19 mouse cellular contexts compared by ENCODE assay signal in the genomic region with DNA sequence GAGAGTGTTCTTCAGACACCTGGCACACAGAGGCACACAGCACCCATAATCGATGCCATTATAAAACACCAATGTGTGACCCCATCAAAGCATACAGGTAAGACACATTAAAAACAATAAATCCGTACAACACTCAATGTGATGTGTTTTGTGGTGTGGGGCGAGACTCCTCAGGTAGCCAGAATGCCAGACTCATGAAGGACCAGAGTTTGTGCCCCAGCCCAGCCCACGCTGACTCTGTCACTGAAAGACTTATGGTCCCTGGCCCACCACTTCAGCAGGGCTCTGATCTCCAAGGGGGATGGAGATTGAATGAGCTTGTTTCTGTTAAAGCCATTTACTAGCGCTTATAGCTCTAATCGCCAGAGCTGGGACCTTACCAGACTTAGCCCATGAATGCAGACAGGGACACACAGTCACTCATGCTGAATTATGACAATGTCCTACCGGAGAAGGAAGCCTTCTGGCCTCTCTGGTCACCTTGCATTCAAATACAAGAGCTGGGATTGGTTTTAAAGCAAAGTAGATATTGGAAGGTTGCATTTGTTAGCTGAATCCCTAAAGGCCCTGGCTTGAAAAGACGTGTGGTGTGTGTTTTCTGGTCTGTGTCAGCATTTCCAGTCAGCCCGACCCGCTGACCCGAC.
DNase-seq lines count a peak whose midpoint lies in the region; ATAC-seq lines count a peak whose summit lies in the region.
"Had no signal": no experiment of that assay in that cellular context is flagged by ENCODE, and none has a peak within 500 bp of the region (broad histone marks: within the 10 kb centered on the region; RNA-seq: fewer than 3 reads in every experiment).

No protein-coding gene starts in this region.

- H3K27ac ChIP-seq in heart, embryonic 11.5 days (ENCODE audit: low read depth, low read length), result no peak overlapping the region
- H3K27ac ChIP-seq in liver, embryonic 12.5 days, result no peak overlapping the region
- H3K27ac ChIP-seq in embryonic facial prominence, embryonic 13.5 days, result 0 out of 2 replicates have a peak overlapping the region, but pooled peaks have one; percentile 16
- H3K27ac ChIP-seq: hindbrain, postnatal 0 days; layer of hippocampus, adult 2 months had no signal

- 56% methylated on average over 11 of the region's 11 CpGs for WGBS in heart, embryonic 11.5 days (ENCODE audit: insufficient replicate concordance)
- WGBS in liver, embryonic 12.5 days (ENCODE audit: insufficient replicate concordance), result 59% methylated on average over 11 of the region's 11 CpGs
- 57% methylated on average over 11 of the region's 11 CpGs for WGBS in embryonic facial prominence, embryonic 13.5 days

- no peaks in the 10 kb centered on the region for H3K9me3 ChIP-seq in heart, embryonic 11.5 days (replicated peaks; ENCODE audit: control insufficient read depth, low read length)
- no peaks in the 10 kb centered on the region for H3K9me3 ChIP-seq in liver, embryonic 12.5 days (replicated peaks)
- peaks cover under 1% of the 10 kb centered on the region; the same call in 1 of the 2 replicates for H3K9me3 ChIP-seq in embryonic facial prominence, embryonic 13.5 days

- no peak for DNase-seq in heart, postnatal 36 days
- DNase-seq in liver, result no peak
- DNase-seq in 3T3-L1 (ENCODE audit: low read depth, low spot score), result peak; percentile 95
- DNase-seq in spleen, postnatal 10 days (ENCODE audit: low spot score in 2 of 2), result no peak
- no peak for DNase-seq in gastrocnemius, adult 18-20 months (ENCODE audit: low spot score)
- DNase-seq: cerebellum, postnatal 10 days; forebrain, postnatal 0 days; gastrocnemius, postnatal 10 days; heart, adult 18-20 months; heart, postnatal 10 days; kidney, adult 9 months; liver, postnatal 0 days; right cerebral cortex, postnatal 25 days had no signal

- no peaks in the 10 kb centered on the region for H3K36me3 ChIP-seq in heart, embryonic 11.5 days (ENCODE audit: control insufficient read depth, insufficient read depth, low read length)
- no peaks in the 10 kb centered on the region for H3K36me3 ChIP-seq in liver, embryonic 12.5 days
- no peaks in the 10 kb centered on the region for H3K36me3 ChIP-seq in embryonic facial prominence, embryonic 13.5 days

- H3K27me3 ChIP-seq in heart, embryonic 11.5 days (ENCODE audit: control insufficient read depth, insufficient read depth, low read length), result no peaks in the 10 kb centered on the region
- no peaks in the 10 kb centered on the region for H3K27me3 ChIP-seq in liver, embryonic 12.5 days (replicated peaks)
- H3K27me3 ChIP-seq in embryonic facial prominence, embryonic 13.5 days, result no peaks in the 10 kb centered on the region

- H3K4me3 ChIP-seq in heart, embryonic 11.5 days (ENCODE audit: low read depth, low read length), result no peak overlapping the region
- H3K4me3 ChIP-seq in liver, embryonic 12.5 days, result no peak overlapping the region
- no peak overlapping the region for H3K4me3 ChIP-seq in embryonic facial prominence, embryonic 13.5 days
- H3K4me3 ChIP-seq: layer of hippocampus, adult 2 months; megakaryocyte, embryonic 14.5 days had no signal

- no peaks in the 10 kb centered on the region for H3K4me1 ChIP-seq in heart, embryonic 11.5 days (ENCODE audit: control insufficient read depth, insufficient read depth, low read length)
- H3K4me1 ChIP-seq in liver, embryonic 12.5 days, result 0 out of 2 replicates have a peak, but pooled peaks cover 12% of the 10 kb centered on the region
- H3K4me1 ChIP-seq in embryonic facial prominence, embryonic 13.5 days, result peaks cover 20% of the 10 kb centered on the region
- H3K4me1 ChIP-seq: megakaryocyte, embryonic 14.5 days had no signal

- peak overlapping the region; percentile 35; the same call in 1 of the 2 replicates for H3K4me2 ChIP-seq in heart, embryonic 11.5 days
- H3K4me2 ChIP-seq in liver, embryonic 12.5 days, result 0 out of 2 replicates have a peak overlapping the region, but pooled peaks have one; percentile 20
- peak overlapping the region; percentile 2; the same call in 1 of the 2 replicates for H3K4me2 ChIP-seq in embryonic facial prominence, embryonic 13.5 days

- no peak for ATAC-seq in heart, embryonic 11.5 days (replicated peaks; ENCODE audit: insufficient number of reproducible peaks, low FRiP score, low TSS enrichment)
- ATAC-seq in liver, embryonic 12.5 days, result no peak
- no peak for ATAC-seq in embryonic facial prominence, embryonic 13.5 days (ENCODE audit: insufficient number of reproducible peaks, insufficient read depth, low FRiP score, low TSS enrichment, low read depth)
- ATAC-seq: forebrain, postnatal 0 days; hindbrain, postnatal 0 days; liver, postnatal 0 days had no signal

- H3K9ac ChIP-seq in heart, embryonic 11.5 days (ENCODE audit: low read depth, low read length), result no peak overlapping the region
- no peak overlapping the region for H3K9ac ChIP-seq in liver, embryonic 12.5 days
- no peak overlapping the region for H3K9ac ChIP-seq in embryonic facial prominence, embryonic 13.5 days
- H3K9ac ChIP-seq: forebrain, postnatal 0 days; liver, postnatal 0 days had no signal

- intact Hi-C loops in heart, postnatal 36 days (cut with DNase I), result no loop called here
